Mouse (Mus musculus) liver, postnatal 0 days (tissue): ENCODE measurements at regions not wholly inside any gene's neighbourhood (a gene's known extent, or its start where the extent isn't known, plus 50 kb on each side); places are given as distances from the start of the nearest gene placed in this dataset.

ENCODE experiments used
- CTCF ChIP-seq: sonication (generic); IDR thresholded peaks from 2 replicates; pipeline ENCODE4 v1.5.1; 2016; ENCODE audit warnings: antibody characterized with exemption, low read depth
- EP300 ChIP-seq: IDR thresholded peaks from 2 replicates; pipeline ENCODE4 v1.6.1; 2016; ENCODE audit warnings: antibody characterized with exemption, low read depth, mild to moderate bottlenecking

- TF ChIP-seq CTCF = no peak
- TF ChIP-seq EP300 = no peak
These were observed 616.0 kb downstream of the Ryr2 start for GRCm38 (mm10) chr13:11490766-11491165.
